Mouse (Mus musculus) left cerebral cortex, adult 9 months (tissue): ENCODE data around the gene Ctdnep1.

Experiments used
- DNase-seq, 2 experiments: peaks; one replicate each; pipeline ENCODE4 v3.0.0; 2022; ENCODE audit warnings: low spot score in 2 of 2

Gene Ctdnep1

DNA sequence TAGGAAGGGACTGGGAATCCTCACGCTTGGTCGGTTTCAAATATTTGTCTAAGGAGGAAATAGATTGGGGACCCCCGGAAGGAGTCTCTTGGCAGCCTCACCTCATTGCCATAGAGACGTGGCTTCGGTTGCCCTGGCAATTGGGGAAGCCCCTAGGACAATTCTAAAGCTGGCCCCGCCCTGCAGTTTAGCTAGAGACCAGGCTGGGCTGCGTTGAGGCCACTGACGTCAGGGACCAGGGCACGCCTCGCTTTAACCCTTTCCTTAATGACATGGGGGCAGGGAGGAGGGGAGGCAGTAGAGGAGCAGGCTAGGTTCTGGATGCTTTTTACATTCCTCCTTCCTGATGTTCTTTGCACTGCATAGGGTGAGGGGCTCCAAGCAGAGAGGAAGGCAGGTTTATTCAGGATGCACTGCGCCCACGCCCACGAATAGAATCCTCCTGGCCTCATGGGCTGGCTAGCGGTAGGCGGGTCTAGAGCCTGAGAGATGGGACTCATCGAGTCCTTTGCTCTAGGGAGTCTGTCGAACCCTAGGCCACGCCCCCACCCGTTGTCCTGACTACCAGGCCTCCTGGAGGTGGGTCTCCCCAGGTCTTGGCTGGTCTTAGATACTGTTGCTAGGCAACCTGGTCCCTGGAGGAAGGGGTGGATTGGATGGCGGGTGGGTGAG lies 48.3 kb downstream of the Ctdnep1 start:
- peak; percentile 83 to 91 for DNase-seq

DNA sequence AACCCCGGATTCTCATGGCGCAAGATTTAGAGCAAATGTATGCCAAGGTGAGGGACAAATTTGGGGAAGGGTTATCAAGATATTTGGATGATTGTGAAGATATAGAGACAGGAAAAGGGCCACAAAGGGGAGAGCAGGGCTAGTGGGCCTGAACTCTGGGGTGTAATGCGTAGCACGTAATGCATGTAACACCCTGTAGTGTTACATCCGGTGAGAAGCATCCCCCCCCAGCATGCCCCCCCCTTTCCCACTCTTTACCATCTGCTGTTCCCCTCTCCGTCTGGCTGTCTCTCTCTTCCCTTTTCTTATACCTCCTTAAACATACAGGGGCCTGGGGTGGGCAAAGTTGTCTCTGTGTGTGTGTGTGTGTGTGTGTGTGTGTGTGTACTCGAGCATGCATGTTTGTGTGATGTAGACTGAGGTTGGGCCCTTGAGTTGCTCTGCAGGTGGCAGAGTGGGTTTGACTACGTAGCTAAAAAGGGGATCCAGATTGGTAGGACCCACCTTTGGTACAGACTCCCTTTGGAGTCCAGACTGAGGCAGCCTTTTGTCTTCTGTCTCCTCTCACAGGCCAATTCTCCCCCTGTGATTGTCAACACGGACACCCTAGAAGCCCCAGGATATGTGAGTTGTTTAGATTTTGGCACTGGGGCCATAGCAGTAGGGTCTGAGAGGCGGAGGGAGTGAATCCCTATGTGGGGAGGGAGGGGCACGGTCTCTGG lies 49.0 kb downstream of the Ctdnep1 start:
- no peak for DNase-seq

DNA sequence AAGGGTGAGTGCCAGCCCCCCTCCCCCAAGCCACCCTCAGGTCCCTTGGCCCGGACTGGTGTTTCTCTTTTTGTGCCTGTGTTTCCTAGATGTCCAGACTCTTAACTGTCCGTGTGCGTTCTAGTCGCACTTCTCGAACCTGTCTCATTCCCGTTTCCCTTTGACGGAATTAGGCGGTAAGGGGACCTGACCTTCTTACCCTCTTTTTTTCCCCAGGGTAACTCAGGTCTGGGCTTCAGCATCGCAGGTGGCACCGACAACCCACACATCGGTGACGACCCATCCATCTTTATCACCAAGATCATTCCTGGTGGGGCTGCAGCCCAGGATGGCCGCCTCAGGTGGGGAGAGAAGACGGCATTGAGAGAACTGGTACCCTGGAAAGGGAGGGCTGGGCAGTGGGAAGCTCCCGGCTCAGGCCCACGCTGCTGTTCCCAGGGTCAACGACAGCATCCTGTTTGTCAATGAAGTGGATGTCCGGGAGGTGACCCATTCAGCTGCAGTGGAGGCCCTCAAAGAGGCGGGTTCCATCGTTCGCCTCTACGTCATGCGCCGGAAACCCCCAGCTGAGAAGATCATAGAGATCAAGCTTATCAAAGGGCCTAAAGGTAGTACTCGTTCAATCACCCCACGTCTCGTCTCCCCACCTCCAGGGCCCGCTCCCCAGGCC lies 49.8 kb downstream of the Ctdnep1 start:
- DNase-seq: no peak

DNA sequence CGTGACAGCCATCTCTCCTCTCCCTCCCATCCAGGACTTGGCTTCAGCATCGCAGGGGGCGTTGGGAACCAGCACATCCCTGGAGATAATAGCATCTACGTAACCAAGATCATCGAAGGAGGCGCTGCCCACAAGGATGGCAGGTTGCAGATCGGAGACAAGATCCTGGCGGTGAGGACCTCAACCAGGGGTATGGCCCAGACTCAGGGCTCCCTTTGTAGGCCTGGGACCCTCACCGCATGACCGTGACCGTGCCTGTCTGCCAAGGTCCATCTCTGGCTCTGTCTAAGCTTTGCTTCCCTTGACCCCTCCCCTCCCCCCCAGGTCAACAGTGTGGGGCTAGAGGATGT lies 50.3 kb downstream of the Ctdnep1 start:
- DNase-seq: no peak

DNA sequence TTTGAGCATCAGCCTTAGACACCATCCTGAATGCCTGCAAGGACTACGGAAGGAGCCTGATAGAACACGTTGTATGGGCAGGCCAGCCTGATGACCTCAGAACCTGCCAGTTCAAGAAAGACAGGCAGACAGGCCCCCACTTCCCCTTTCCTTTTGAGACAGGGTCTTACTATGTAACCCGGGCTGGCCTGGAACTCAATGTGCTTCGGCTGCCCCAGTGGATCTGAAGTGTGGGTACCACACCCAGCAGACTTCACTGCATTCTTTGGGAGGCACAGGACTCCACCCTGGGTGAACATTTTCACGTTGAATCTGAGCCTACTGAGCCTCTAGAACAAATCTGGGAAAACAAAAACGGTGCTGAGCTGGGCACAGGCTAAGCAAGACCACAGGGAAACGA lies 57.2 kb downstream of the Ctdnep1 start:
- no peak for DNase-seq

DNA sequence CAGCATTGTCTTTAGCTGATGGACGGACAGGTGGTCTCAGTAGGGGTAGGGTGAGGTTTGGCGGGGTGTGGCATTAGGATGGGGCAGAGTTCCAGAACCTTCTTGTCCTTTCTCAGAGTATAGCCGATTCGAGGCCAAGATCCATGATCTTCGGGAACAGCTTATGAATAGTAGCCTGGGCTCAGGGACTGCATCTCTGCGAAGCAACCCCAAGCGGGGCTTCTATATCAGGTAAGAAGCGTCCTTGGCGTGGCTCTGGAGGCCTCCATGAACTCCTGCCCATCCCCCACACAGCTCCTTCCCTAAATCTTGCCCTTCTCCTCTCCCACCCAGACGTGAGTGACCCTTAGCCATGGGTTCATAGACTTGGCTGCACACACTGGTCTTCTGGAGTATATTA lies 58.7 kb downstream of the Ctdnep1 start:
- DNase-seq: no peak

DNA sequence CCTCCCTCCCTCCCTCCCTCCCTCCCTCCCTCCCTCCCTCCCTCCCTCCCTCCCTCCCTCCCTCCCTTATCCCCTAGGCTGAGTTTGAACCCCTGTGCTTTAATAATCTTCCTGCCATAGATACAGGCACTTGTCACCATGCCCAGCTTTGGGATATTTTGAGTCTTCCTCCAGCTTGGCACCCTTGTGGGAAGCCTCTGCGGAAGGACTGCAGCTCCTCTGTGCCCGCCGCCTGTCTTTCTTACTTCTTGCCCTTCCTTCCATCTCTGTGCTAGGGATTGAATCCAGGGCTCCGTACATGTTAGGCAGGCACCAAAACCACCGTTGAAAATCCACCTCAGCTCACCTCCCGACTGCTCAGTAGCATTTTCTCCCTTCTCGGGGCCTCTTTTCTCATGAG lies 59.2 kb downstream of the Ctdnep1 start:
- DNase-seq: no peak
